Mouse (Mus musculus) kidney, adult 2 months (tissue): Measurements from ENCODE around the gene Ebf1. TPM values are rescaled to one million over a fixed set of nuclear protein-coding genes. Genes with fewer than 3 reads are reported as not detected.

ENCODE experiments used
- DNase-seq: peaks from one replicate; pipeline ENCODE4 v3.0.0; 2021
- H3K27ac ChIP-seq: fragments of 200-500 bp; 2 replicates; pipeline ENCODE4 v1.5.1; 2012; ENCODE audit warnings: low read depth, low read length, control low read depth, inconsistent platforms; ENCODE audit not compliant: insufficient read depth
- H3K27me3 ChIP-seq: fragments of 200-500 bp; replicated peaks from 2 replicates; pipeline ENCODE4 v1.6.1; 2012; ENCODE audit warnings: mild to moderate bottlenecking, moderate library complexity, low read length, inconsistent platforms; ENCODE audit not compliant: control insufficient read depth, insufficient read depth
- H3K36me3 ChIP-seq: fragments of 200-500 bp; 2 replicates; pipeline ENCODE4 v1.6.1; 2012; ENCODE audit warnings: mild to moderate bottlenecking, moderate library complexity, low read length, inconsistent platforms; ENCODE audit not compliant: control insufficient read depth, insufficient read depth
- H3K4me1 ChIP-seq: fragments of 200-500 bp; 2 replicates; pipeline ENCODE4 v1.6.1; 2011; ENCODE audit warnings: low read length; ENCODE audit not compliant: control insufficient read depth, insufficient read depth
- H3K4me3 ChIP-seq: fragments of 200-500 bp; 2 replicates; pipeline ENCODE4 v1.5.1; 2011; ENCODE audit warnings: mild to moderate bottlenecking, low read depth, low read length, control low read depth; ENCODE audit not compliant: insufficient read depth
- CTCF ChIP-seq: fragments of 200-500 bp; conservative IDR thresholded peaks from 2 replicates; pipeline ENCODE4 v1.5.1; 2011; ENCODE audit warnings: low read depth, mild to moderate bottlenecking, control low read depth, low read length, moderate library complexity, mixed read lengths; ENCODE audit not compliant: insufficient read depth, insufficient read length
- POLR2A ChIP-seq: fragments of 200-500 bp; IDR thresholded peaks from one replicate; pipeline ENCODE4 v1.6.1; 2011; ENCODE audit warnings: low read depth, low read length, control low read depth
- WGBS: fragments of 180-500 bp; shearing (Covaris S2); methylation state at CpG from one replicate; pipeline ENCODE4 v1.1.7; 2018; 5-methylcytosine and 5-hydroxymethylcytosine counted together
- polyA plus RNA-seq: library from polyadenylated mRNA; depleted of rRNA; stranded (reverse); fragments of >200 nt; gene quantifications from 2 replicates; pipeline ENCODE4 v1.2.3, GENCODE M21; 2012

The Ebf1 gene
- polyA plus RNA-seq, 1 experiment = 12.2 TPM

GRCm38 (mm10) chr11:44899965-44900364, 282.8 kb downstream of the Ebf1 start:
- H3K27me3 ChIP-seq = no peaks in the 10 kb centered on the region
- TF ChIP-seq CTCF (no peak), POLR2A (no peak)
- no peaks in the 10 kb centered on the region for H3K36me3 ChIP-seq
- no peak overlapping the region for H3K27ac ChIP-seq
- DNase-seq = no peak
- H3K4me1 ChIP-seq = no peaks in the 10 kb centered on the region
- no peak overlapping the region for H3K4me3 ChIP-seq
- WGBS = 87% methylated on average over 7 of the region's 7 CpGs

DNA sequence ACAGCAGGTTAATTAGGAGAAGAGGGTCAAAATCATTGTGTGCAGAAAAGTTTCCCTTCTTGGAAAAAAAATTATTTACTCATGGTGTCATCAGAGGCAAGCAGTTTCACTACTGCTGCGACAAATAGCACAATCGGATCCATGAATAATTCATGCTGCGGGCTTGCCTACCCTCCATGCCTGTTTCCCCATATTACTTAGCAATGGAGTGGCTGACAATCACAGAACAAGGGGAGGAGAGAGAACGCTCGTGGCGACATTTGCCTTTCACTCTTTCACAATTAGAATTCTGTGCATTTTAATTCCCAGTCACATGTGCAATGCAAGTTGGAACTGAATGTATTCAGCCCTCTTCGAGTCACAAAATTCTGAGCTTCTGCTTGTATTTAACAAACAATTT, 283.4 kb downstream of the Ebf1 start:
- Histone ChIP-seq H3K27ac (no peak overlapping the region), H3K36me3 (no peaks in the 10 kb centered on the region), H3K4me1 (no peaks in the 10 kb centered on the region), H3K4me3 (no peak overlapping the region), H3K27me3 (no peaks in the 10 kb centered on the region)
- no peak for DNase-seq
- WGBS = 83% methylated on average over 7 of the region's 7 CpGs
- no peak for TF ChIP-seq POLR2A
- no peak for TF ChIP-seq CTCF

DNA sequence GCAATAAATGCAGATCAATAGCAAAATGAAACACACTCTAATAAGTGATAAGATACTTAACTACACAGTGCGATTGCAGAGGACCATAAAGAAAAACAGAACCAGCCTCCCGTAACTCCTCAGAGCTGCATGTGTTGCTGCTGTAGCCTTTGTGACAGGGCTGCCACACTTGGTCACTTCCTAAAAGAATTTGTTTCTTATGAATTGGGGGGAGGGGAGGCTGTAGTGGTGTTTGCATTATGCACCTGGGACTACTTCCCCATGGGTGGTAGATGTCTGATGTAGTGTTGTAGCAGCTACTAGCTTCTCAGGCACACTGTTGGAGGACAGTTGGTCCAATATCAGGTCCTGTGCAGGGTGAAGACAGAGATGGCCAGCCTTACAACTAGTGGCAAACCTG, 284.6 kb downstream of the Ebf1 start:
- H3K27me3 ChIP-seq = no peaks in the 10 kb centered on the region
- no peak overlapping the region for H3K27ac ChIP-seq
- H3K4me1 ChIP-seq = no peaks in the 10 kb centered on the region
- no peak for TF ChIP-seq POLR2A
- TF ChIP-seq CTCF = no peak
- WGBS = 89% methylated on average over 2 of the region's 2 CpGs
- H3K4me3 ChIP-seq = no peak overlapping the region
- H3K36me3 ChIP-seq = no peaks in the 10 kb centered on the region
- DNase-seq = no peak

- Histone ChIP-seq H3K27me3 (no peaks in the 10 kb centered on the region), H3K4me1 (no peaks in the 10 kb centered on the region), H3K36me3 (no peaks in the 10 kb centered on the region), H3K4me3 (no peak overlapping the region), H3K27ac (no peak overlapping the region)
- DNase-seq = no peak
- TF ChIP-seq CTCF (no peak), POLR2A (no peak)
- 74% methylated on average over 6 of the region's 6 CpGs for WGBS
Observed at GRCm38 (mm10) chr11:44902165-44902564, 285.0 kb downstream of the Ebf1 start.

DNA sequence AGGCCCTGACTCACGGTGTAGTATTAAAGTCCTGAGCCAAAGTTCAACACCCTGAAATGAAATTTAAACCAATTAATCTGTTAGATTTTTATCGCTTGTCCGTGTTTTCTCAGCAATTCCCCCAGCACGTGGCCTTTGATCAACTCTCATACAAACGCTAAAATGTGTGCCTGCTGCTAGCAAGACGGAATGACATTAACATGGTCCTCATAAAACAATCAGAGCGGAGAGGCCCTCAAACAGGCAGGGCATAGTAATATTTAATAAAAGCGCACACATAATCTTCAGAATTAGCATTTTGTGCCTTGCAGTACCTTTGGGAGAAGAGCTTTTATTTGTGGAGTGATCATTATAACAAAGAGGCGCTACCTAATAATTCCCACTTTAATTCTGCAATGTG, 287.0 kb downstream of the Ebf1 start:
- no peaks in the 10 kb centered on the region for H3K36me3 ChIP-seq
- no peaks in the 10 kb centered on the region for H3K4me1 ChIP-seq
- no peak for TF ChIP-seq POLR2A
- TF ChIP-seq CTCF = no peak
- 36% methylated on average over 9 of the region's 9 CpGs for WGBS
- no peak overlapping the region for H3K27ac ChIP-seq
- H3K4me3 ChIP-seq = no peak overlapping the region
- no peaks in the 10 kb centered on the region for H3K27me3 ChIP-seq
- DNase-seq = peak; percentile 15

DNA sequence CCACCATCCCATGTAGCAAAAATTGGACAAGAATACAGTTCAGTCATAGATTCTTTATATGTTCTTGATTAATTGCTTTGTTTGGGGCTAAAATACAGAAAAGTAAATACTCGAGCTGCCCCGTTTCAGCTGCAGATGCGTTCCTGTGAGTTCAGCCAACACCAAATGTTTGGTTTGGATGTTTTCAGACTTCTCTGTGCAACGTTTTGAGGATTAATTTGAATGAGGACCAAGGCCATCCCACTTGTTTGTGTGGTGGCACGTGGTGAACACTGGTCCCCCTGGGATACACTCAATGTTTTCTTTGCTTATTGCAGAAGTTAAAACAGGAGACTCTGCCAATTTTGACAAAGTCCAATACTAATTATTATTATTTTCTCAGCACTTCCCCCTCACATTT, 289.3 kb downstream of the Ebf1 start:
- no peaks in the 10 kb centered on the region for H3K27me3 ChIP-seq
- no peaks in the 10 kb centered on the region for H3K36me3 ChIP-seq
- no peaks in the 10 kb centered on the region for H3K4me1 ChIP-seq
- no peak overlapping the region for H3K27ac ChIP-seq
- DNase-seq = peak; percentile 68
- no peak overlapping the region for H3K4me3 ChIP-seq
- no peak for TF ChIP-seq CTCF
- TF ChIP-seq POLR2A = no peak
- WGBS = 60% methylated on average over 5 of the region's 5 CpGs

DNA sequence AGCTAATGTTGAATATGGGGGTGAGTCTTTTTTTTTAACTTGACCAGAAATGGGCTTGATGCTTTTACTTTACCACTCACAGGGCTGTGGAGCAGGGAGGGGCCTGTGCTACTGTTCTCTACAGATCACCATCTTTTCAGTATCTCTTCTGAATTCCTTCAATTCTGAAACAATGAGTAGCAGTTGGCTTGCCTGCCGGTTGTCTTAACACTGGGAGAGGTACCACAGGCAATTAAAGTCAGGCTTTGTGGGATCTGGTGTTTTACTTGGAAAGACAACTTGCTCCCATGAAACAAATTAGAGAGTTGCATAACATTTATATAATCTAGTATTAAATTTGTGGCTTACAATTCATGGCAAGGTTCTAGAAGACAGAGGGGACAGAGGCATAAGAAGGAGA, 294.6 kb downstream of the Ebf1 start:
- 67% methylated on average over 1 of the region's 1 CpGs for WGBS
- Histone ChIP-seq H3K4me3 (no peak overlapping the region), H3K27ac (no peak overlapping the region), H3K36me3 (no peaks in the 10 kb centered on the region), H3K27me3 (no peaks in the 10 kb centered on the region), H3K4me1 (no peaks in the 10 kb centered on the region)
- TF ChIP-seq CTCF (no peak), POLR2A (no peak)
- DNase-seq = no peak

DNA sequence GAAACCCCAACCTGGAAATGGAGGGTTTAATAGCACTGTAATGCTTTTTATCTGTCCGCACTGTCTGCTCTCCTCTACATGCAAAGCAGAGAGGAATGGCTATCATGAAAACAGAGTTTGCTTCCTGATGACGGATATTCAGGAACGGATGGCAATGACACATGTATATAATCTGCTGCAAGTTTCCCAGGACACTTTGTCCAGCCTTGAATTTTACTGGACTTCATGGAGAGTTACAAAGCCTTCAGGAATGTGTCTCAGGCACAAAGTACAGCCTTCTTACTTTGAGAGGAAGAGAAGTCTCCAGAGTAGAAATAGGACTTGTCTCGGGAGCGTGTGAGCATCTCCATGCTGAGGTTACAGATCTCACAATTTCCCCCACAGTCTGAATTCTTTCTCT, 296.7 kb downstream of the Ebf1 start:
- no peak for TF ChIP-seq CTCF
- no peak for TF ChIP-seq POLR2A
- H3K36me3 ChIP-seq = no peaks in the 10 kb centered on the region
- no peaks in the 10 kb centered on the region for H3K4me1 ChIP-seq
- no peak for DNase-seq
- no peak overlapping the region for H3K27ac ChIP-seq
- H3K4me3 ChIP-seq = no peak overlapping the region
- H3K27me3 ChIP-seq = no peaks in the 10 kb centered on the region
- 80% methylated on average over 5 of the region's 5 CpGs for WGBS
